In the genomic region with DNA sequence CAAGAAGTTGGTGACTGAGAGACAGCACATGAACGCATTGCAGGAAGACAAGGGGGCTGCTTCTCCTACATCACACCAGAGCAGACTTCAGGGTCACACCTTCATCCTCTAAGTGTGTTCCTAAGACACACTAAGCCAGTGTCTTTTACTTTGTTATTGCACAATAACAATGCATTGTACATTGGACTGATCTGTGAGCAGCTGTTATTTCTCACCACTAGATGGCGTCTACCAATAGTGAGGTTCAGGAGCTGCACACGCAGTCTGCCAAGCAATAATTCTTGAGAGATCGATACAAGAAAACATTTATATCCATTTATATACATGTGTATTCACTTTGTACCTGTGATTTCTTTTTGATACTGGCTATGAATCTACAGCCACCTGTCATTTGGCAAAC, we compare ENCODE assay signal across 8 mouse cellular contexts. TPM values are rescaled to one million over a fixed set of nuclear protein-coding genes. Genes with fewer than 3 reads are reported as not detected.
DNase-seq lines count a peak whose midpoint lies in the region; ATAC-seq lines count a peak whose summit lies in the region.

No protein-coding gene starts in this region.

- DNase-seq in heart, postnatal 4 days: peak; percentile 48
- no peak for DNase-seq in heart, adult 8-10 months (ENCODE audit: low spot score)
- peak; percentile 58 for DNase-seq in thymus, postnatal 0 days (ENCODE audit: low spot score)
- DNase-seq in thymus, postnatal 25 days: no peak
- peak; percentile 65 to 74 for DNase-seq in cerebellum, postnatal 14 days
- no peak for DNase-seq in gastrocnemius, postnatal 25 days
- no peak for DNase-seq in adrenal gland, postnatal 25 days

- ATAC-seq in megakaryocyte, adult 5-6 weeks (ENCODE audit: poor library complexity, severe bottlenecking): peak; percentile 33

RNA-seq across cellular contexts. Expression of gene Sipa1l2, which starts 4.7 kb away (rescaled TPM):
- 10 to 100 TPM; 70.1 to 72.6 TPM for total RNA-seq in heart, postnatal 4 days (2021)
- total RNA-seq in heart, adult 8-10 months (2022): 10 to 100 TPM; 41.6 to 49.5 (median 44.5) TPM
- 3.0 and 3.4 TPM in 2 replicates for polyA plus RNA-seq in thymus, postnatal 0 days (2015; fragmentation: Nextera tagmentation; extraction: Ambion mirVana)
- 5.2 and 7.4 TPM in 2 replicates for total RNA-seq in megakaryocyte, adult 5-6 weeks (2015)
- total RNA-seq in megakaryocyte, adult 5-6 weeks (2017): 10.9 and 11.6 TPM in 2 replicates
- 1 to 10 TPM; 5.5 to 8.2 TPM for total RNA-seq in gastrocnemius, postnatal 25 days (2021)
- total RNA-seq in adrenal gland, postnatal 25 days (2021): 54.5 and 79.1 TPM in 2 replicates

Comparison
In these comparisons a context has a peak if more than half of its experiments do, and no peak if none do; other contexts are left out.
1. DNase-seq: peak in heart, postnatal 4 days (single experiment), thymus, postnatal 0 days (single experiment) and cerebellum, postnatal 14 days (2 of 2); none in heart, adult 8-10 months (single experiment), thymus, postnatal 25 days (single experiment), gastrocnemius, postnatal 25 days (single experiment) and adrenal gland, postnatal 25 days (single experiment).